8 mouse cellular contexts compared by ENCODE assay signal in genomic region chr15:99316314-99317266, GRCm38 (mm10). TPM values are rescaled to one million over a fixed set of nuclear protein-coding genes. Genes with fewer than 3 reads are reported as not detected.
A peak's percentile ranks its signal among the peaks of the same experiment; 100 is the strongest.
DNase-seq lines count a peak whose midpoint lies in the region; ATAC-seq lines count a peak whose summit lies in the region.

No protein-coding gene starts in this region.

- peak overlapping the region; percentile 46; the same call in 1 of the 2 replicates for H3K27ac ChIP-seq in embryonic facial prominence, embryonic 14.5 days (replicated peaks; ENCODE audit: low read depth, low read length)
- H3K27ac ChIP-seq in heart, embryonic 11.5 days (ENCODE audit: low read depth, low read length) = peak overlapping the region; percentile 67; the same call in 1 of the 2 replicates
- H3K27ac ChIP-seq in kidney, embryonic 14.5 days (ENCODE audit: low read depth, low read length) = peak overlapping the region; percentile 75; the same call in 1 of the 2 replicates
- peak overlapping the region; percentile 51 for H3K27ac ChIP-seq in limb, embryonic 15.5 days
- H3K27ac ChIP-seq in stomach, embryonic 15.5 days = peak overlapping the region; percentile 78

- no peaks in the 10 kb centered on the region for H3K4me1 ChIP-seq in embryonic facial prominence, embryonic 14.5 days (ENCODE audit: control insufficient read depth, insufficient read depth, low read length)
- no peaks in the 10 kb centered on the region for H3K4me1 ChIP-seq in heart, embryonic 11.5 days (ENCODE audit: control insufficient read depth, insufficient read depth, low read length)
- no peaks in the 10 kb centered on the region; the same call in 1 of the 2 replicates for H3K4me1 ChIP-seq in kidney, embryonic 14.5 days (ENCODE audit: control insufficient read depth, insufficient read depth, low read length)
- no peaks in the 10 kb centered on the region; the same call in 1 of the 2 replicates for H3K4me1 ChIP-seq in limb, embryonic 15.5 days
- no peaks in the 10 kb centered on the region for H3K4me1 ChIP-seq in stomach, embryonic 15.5 days

- ATAC-seq in embryonic facial prominence, embryonic 14.5 days (ENCODE audit: low read depth) = peak; percentile 42
- peak; percentile 40; the same call in 1 of the 2 replicates for ATAC-seq in heart, embryonic 11.5 days (replicated peaks; ENCODE audit: insufficient number of reproducible peaks, low FRiP score, low TSS enrichment)
- peak; percentile 41 for ATAC-seq in kidney, embryonic 14.5 days (ENCODE audit: low FRiP score, low TSS enrichment)
- ATAC-seq in limb, embryonic 15.5 days (ENCODE audit: insufficient number of reproducible peaks, low FRiP score, low TSS enrichment, low read depth) = 0 out of 2 replicates have a peak, but pooled peaks have one; percentile 25
- 0 out of 2 replicates have a peak, but pooled peaks have one; percentile 31 for ATAC-seq in stomach, embryonic 15.5 days (ENCODE audit: insufficient read depth, low FRiP score, low read depth)

- no peak overlapping the region for H3K4me2 ChIP-seq in embryonic facial prominence, embryonic 14.5 days (ENCODE audit: low read depth, low read length)
- H3K4me2 ChIP-seq in heart, embryonic 11.5 days = no peak overlapping the region
- H3K4me2 ChIP-seq in kidney, embryonic 14.5 days (replicated peaks; ENCODE audit: low read depth, low read length) = no peak overlapping the region
- H3K4me2 ChIP-seq in limb, embryonic 15.5 days = no peak overlapping the region
- H3K4me2 ChIP-seq in stomach, embryonic 15.5 days = no peak overlapping the region

- peak; percentile 61 for DNase-seq in A20 (ENCODE audit: low read depth, low spot score)
- peak; percentile 71 to 81 for DNase-seq in adrenal gland, postnatal 36 days
- peak; percentile 85 for DNase-seq in embryonic facial prominence, embryonic 14.5 days (ENCODE audit: low spot score)
- DNase-seq in neural tube, embryonic 10.5 days (ENCODE audit: extremely low spot score, low spot score) = peak; percentile 65

- no peak overlapping the region for H3K4me3 ChIP-seq in embryonic facial prominence, embryonic 14.5 days (ENCODE audit: low read depth, low read length)
- H3K4me3 ChIP-seq in heart, embryonic 11.5 days (ENCODE audit: low read depth, low read length) = no peak overlapping the region
- H3K4me3 ChIP-seq in kidney, embryonic 14.5 days (ENCODE audit: low read length) = no peak overlapping the region
- no peak overlapping the region for H3K4me3 ChIP-seq in limb, embryonic 15.5 days
- no peak overlapping the region for H3K4me3 ChIP-seq in stomach, embryonic 15.5 days (replicated peaks)

- 75% methylated on average over 16 of the region's 16 CpGs for WGBS in embryonic facial prominence, embryonic 14.5 days
- WGBS in heart, embryonic 11.5 days (ENCODE audit: insufficient replicate concordance) = 76% methylated on average over 16 of the region's 16 CpGs
- 68% methylated on average over 16 of the region's 16 CpGs for WGBS in kidney, embryonic 14.5 days
- 72% methylated on average over 16 of the region's 16 CpGs for WGBS in limb, embryonic 15.5 days
- WGBS in stomach, embryonic 15.5 days = 65% methylated on average over 16 of the region's 16 CpGs

- peaks cover 98% of the 10 kb centered on the region for H3K36me3 ChIP-seq in embryonic facial prominence, embryonic 14.5 days (ENCODE audit: control insufficient read depth, insufficient read depth, low read length)
- H3K36me3 ChIP-seq in heart, embryonic 11.5 days (ENCODE audit: control insufficient read depth, insufficient read depth, low read length) = peaks cover 33% of the 10 kb centered on the region
- peaks cover 83% of the 10 kb centered on the region for H3K36me3 ChIP-seq in kidney, embryonic 14.5 days (ENCODE audit: control insufficient read depth, insufficient read depth, low read length)
- H3K36me3 ChIP-seq in limb, embryonic 15.5 days = peaks cover 95% of the 10 kb centered on the region
- H3K36me3 ChIP-seq in stomach, embryonic 15.5 days = peaks cover 36% of the 10 kb centered on the region

- no peaks in the 10 kb centered on the region for H3K9me3 ChIP-seq in embryonic facial prominence, embryonic 14.5 days (ENCODE audit: control insufficient read depth, low read length)
- H3K9me3 ChIP-seq in heart, embryonic 11.5 days (replicated peaks; ENCODE audit: control insufficient read depth, low read length) = no peaks in the 10 kb centered on the region
- no peaks in the 10 kb centered on the region for H3K9me3 ChIP-seq in kidney, embryonic 14.5 days (ENCODE audit: control insufficient read depth, low read length)
- no peaks in the 10 kb centered on the region for H3K9me3 ChIP-seq in limb, embryonic 15.5 days
- H3K9me3 ChIP-seq in stomach, embryonic 15.5 days = no peaks in the 10 kb centered on the region

- H3K27me3 ChIP-seq in embryonic facial prominence, embryonic 14.5 days (replicated peaks; ENCODE audit: control insufficient read depth, insufficient read depth, low read length) = no peaks in the 10 kb centered on the region
- H3K27me3 ChIP-seq in heart, embryonic 11.5 days (ENCODE audit: control insufficient read depth, insufficient read depth, low read length) = no peaks in the 10 kb centered on the region
- no peaks in the 10 kb centered on the region for H3K27me3 ChIP-seq in kidney, embryonic 14.5 days (ENCODE audit: control insufficient read depth, insufficient read depth, low read length)
- no peaks in the 10 kb centered on the region for H3K27me3 ChIP-seq in limb, embryonic 15.5 days
- H3K27me3 ChIP-seq in stomach, embryonic 15.5 days (replicated peaks) = no peaks in the 10 kb centered on the region

- 0 out of 2 replicates have a peak overlapping the region, but pooled peaks have one; percentile 17 for H3K9ac ChIP-seq in embryonic facial prominence, embryonic 14.5 days (ENCODE audit: low read depth, low read length)
- H3K9ac ChIP-seq in heart, embryonic 11.5 days (ENCODE audit: low read depth, low read length) = no peak overlapping the region
- H3K9ac ChIP-seq in kidney, embryonic 14.5 days (ENCODE audit: low read depth, low read length) = no peak overlapping the region
- no peak overlapping the region for H3K9ac ChIP-seq in limb, embryonic 15.5 days
- no peak overlapping the region for H3K9ac ChIP-seq in stomach, embryonic 15.5 days

RNA-seq across cellular contexts. Expression of gene Fam186b, which starts 20.9 kb away (rescaled TPM):
- 1 to 10 TPM; 3.0 to 3.5 TPM for total RNA-seq in adrenal gland, postnatal 36 days (2021)
- 0.06 and 0.14 TPM in 2 replicates for polyA plus RNA-seq in embryonic facial prominence, embryonic 14.5 days (2014; fragmentation: Nextera tagmentation; extraction: Ambion mirVana)
- 0.17 and 0.66 TPM in 2 replicates for polyA plus RNA-seq in heart, embryonic 11.5 days (2014; fragmentation: Nextera tagmentation; extraction: Ambion mirVana)
- polyA plus RNA-seq in kidney, embryonic 14.5 days (2014; fragmentation: Nextera tagmentation; extraction: Ambion mirVana) = 0.07 and 0.22 TPM in 2 replicates
- 0.10 and 0.18 TPM in 2 replicates for polyA plus RNA-seq in limb, embryonic 15.5 days (2015; fragmentation: Nextera tagmentation; extraction: Ambion mirVana)
- 0.06 and 0.23 TPM in 2 replicates for polyA plus RNA-seq in stomach, embryonic 15.5 days (2015; fragmentation: Nextera tagmentation; extraction: Ambion mirVana)

RNA-seq across cellular contexts. Expression of gene Prpf40b, which starts 21.7 kb away (rescaled TPM):
- total RNA-seq in adrenal gland, postnatal 36 days (2021) = 10 to 100 TPM; 38.0 to 49.6 TPM
- polyA plus RNA-seq in embryonic facial prominence, embryonic 14.5 days (2014; fragmentation: Nextera tagmentation; extraction: Ambion mirVana) = 40.1 and 42.2 TPM in 2 replicates
- polyA plus RNA-seq in heart, embryonic 11.5 days (2014; fragmentation: Nextera tagmentation; extraction: Ambion mirVana) = 34.6 and 37.4 TPM in 2 replicates
- polyA plus RNA-seq in kidney, embryonic 14.5 days (2014; fragmentation: Nextera tagmentation; extraction: Ambion mirVana) = 39.5 and 63.9 TPM in 2 replicates
- 52.5 and 53.8 TPM in 2 replicates for polyA plus RNA-seq in limb, embryonic 15.5 days (2015; fragmentation: Nextera tagmentation; extraction: Ambion mirVana)
- polyA plus RNA-seq in stomach, embryonic 15.5 days (2015; fragmentation: Nextera tagmentation; extraction: Ambion mirVana) = 42.8 and 46.3 TPM in 2 replicates

RNA-seq across cellular contexts. Expression of gene Fmnl3, which starts 53.7 kb away (rescaled TPM):
- 10 to 100 TPM; 17.3 to 22.1 TPM for total RNA-seq in adrenal gland, postnatal 36 days (2021)
- 18.5 and 21.5 TPM in 2 replicates for polyA plus RNA-seq in embryonic facial prominence, embryonic 14.5 days (2014; fragmentation: Nextera tagmentation; extraction: Ambion mirVana)
- 11.0 and 11.4 TPM in 2 replicates for polyA plus RNA-seq in heart, embryonic 11.5 days (2014; fragmentation: Nextera tagmentation; extraction: Ambion mirVana)
- 15.0 and 27.9 TPM in 2 replicates for polyA plus RNA-seq in kidney, embryonic 14.5 days (2014; fragmentation: Nextera tagmentation; extraction: Ambion mirVana)
- polyA plus RNA-seq in limb, embryonic 15.5 days (2015; fragmentation: Nextera tagmentation; extraction: Ambion mirVana) = 25.0 and 26.9 TPM in 2 replicates
- 18.2 and 21.3 TPM in 2 replicates for polyA plus RNA-seq in stomach, embryonic 15.5 days (2015; fragmentation: Nextera tagmentation; extraction: Ambion mirVana)
